8 mouse cellular contexts compared by ENCODE assay signal in the genomic region with DNA sequence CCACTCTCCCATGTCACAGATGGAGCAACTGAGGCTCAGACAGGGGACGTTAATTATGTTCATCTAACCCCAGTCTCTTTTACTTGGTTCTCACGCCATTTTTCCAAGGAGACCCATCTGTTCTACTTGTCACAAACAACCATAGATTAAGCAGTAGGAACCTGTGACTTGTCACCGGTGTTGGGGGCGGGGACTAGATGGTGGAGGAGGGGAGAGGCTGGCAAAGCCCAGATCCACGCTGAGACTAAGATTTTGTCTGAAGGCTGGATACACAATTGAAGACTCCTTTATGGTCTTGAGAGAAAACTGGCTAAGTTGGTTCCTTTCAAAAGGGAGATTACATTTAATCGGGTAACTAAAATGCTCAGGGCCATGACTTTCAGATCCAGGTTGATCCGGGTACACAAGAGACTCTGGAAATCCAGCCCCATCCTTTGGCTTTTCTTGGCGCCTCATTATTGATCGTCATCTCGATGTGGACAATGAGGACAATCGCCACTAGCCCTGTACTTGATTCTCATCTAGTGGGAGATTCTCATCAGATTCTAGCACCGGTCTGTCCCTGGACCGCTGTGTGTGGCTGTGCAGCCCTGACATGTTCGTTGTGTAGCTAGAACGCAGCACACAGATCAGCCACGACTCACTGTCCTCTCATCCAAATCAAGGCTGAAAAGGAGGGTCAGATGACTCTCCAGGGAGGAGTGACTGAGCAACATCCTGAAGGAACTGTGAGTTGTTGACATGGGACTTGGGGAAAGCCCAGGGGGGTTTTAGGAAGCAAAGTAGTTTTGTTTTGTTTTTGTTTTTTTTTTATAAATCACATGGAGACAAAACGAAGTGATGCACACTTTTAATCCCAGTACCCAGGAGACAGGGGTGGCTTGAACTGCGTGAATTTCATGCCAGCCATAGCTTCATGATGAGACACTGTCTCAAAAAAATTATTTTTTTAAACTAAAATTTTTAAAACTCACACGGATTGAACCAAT.
DNase-seq lines count a peak whose midpoint lies in the region; ATAC-seq and TF ChIP-seq lines count a peak whose summit lies in the region.

No protein-coding gene starts in this region.

- CTCF ChIA-PET in Patski (lab: Charles Lee) = interaction anchor here (0.8 to 1.2 kb wide), 4 partner anchors 9 to 26 kb away, joined by 3 to 4 read pairs (median 3); no protein-coding TSS in a partner anchor

- H3K4me2 ChIP-seq in midbrain, embryonic 11.5 days = peak overlapping the region; percentile 61

- peak overlapping the region; percentile 55 for H3K4me3 ChIP-seq in hindbrain, embryonic 10.5 days
- peak overlapping the region; percentile 32 for H3K4me3 ChIP-seq in midbrain, embryonic 11.5 days (ENCODE audit: low read depth, low read length)

- in situ Hi-C loops in Patski (cut with MboI; ENCODE audit: low pct_unique_long_range_greater_than_20kb) = no loop called here

- no peaks in the 10 kb centered on the region for H3K9me3 ChIP-seq in hindbrain, embryonic 10.5 days
- H3K9me3 ChIP-seq in midbrain, embryonic 11.5 days (ENCODE audit: control insufficient read depth, low read length) = no peaks in the 10 kb centered on the region

- H3K4me1 ChIP-seq in hindbrain, embryonic 10.5 days (replicated peaks) = peaks cover 37% of the 10 kb centered on the region
- peaks cover 6% of the 10 kb centered on the region; the same call in 1 of the 2 replicates for H3K4me1 ChIP-seq in midbrain, embryonic 11.5 days (ENCODE audit: control insufficient read depth, insufficient read depth, low read length)

- no peaks in the 10 kb centered on the region for H3K27me3 ChIP-seq in Patski
- H3K27me3 ChIP-seq in hindbrain, embryonic 10.5 days (ENCODE audit: insufficient read depth, poor library complexity, severe bottlenecking) = peaks cover 8% of the 10 kb centered on the region; the same call in 1 of the 2 replicates
- no peaks in the 10 kb centered on the region for H3K27me3 ChIP-seq in midbrain, embryonic 11.5 days (ENCODE audit: control insufficient read depth, insufficient read depth, low read length)

- ATAC-seq in Patski = peak; percentile 45
- no peak for ATAC-seq in midbrain, embryonic 11.5 days (ENCODE audit: low FRiP score)

- peak overlapping the region; percentile 87 for H3K27ac ChIP-seq in hindbrain, embryonic 10.5 days
- H3K27ac ChIP-seq in midbrain, embryonic 11.5 days (ENCODE audit: low read depth, low read length) = no peak overlapping the region

- POLR2A ChIA-PET in Patski (lab: Charles Lee) = interaction anchor here (0.6 kb wide), 1 partner anchor 16 kb away, joined by 3 read pairs; no protein-coding TSS in a partner anchor

- DNase-seq in CD4-positive helper T cell, adult 2 months (ENCODE audit: low read depth, low spot score) = peak; percentile 54
- DNase-seq in Patski (ENCODE audit: low read depth, low spot score) = peak; percentile 63
- no peak for DNase-seq in hindbrain, embryonic 10.5 days (ENCODE audit: low spot score)
- no peak for DNase-seq in midbrain, embryonic 11.5 days (ENCODE audit: low spot score, missing footprints)
- DNase-seq in layer of hippocampus, postnatal 25 days (ENCODE audit: extremely low spot score in 1 of 2, low spot score in 1 of 2) = no peak
- DNase-seq in left cerebral cortex, adult 9 months (ENCODE audit: low spot score in 2 of 2) = no peak
- DNase-seq in kidney, adult 8-10 months = no peak
- DNase-seq in lung, postnatal 10 days = no peak

- H3K9ac ChIP-seq in midbrain, embryonic 11.5 days (ENCODE audit: low read length) = peak overlapping the region; percentile 46; the same call in 1 of the 2 replicates

- H3K36me3 ChIP-seq in hindbrain, embryonic 10.5 days = no peaks in the 10 kb centered on the region
- H3K36me3 ChIP-seq in midbrain, embryonic 11.5 days (ENCODE audit: control insufficient read depth, insufficient read depth, low read length) = no peaks in the 10 kb centered on the region

- WGBS in hindbrain, embryonic 10.5 days = 57% methylated on average over 19 of the region's 19 CpGs
- WGBS in midbrain, embryonic 11.5 days = 61% methylated on average over 19 of the region's 19 CpGs

- no peak for TF ChIP-seq CTCF in Patski (IDR thresholded peaks at IDR 0.05)

Comparison
In these comparisons a context has a peak if more than half of its experiments do, and no peak if none do; other contexts are left out.
1. DNase-seq: peak in CD4-positive helper T cell, adult 2 months (single experiment) and Patski (single experiment); none in hindbrain, embryonic 10.5 days (single experiment), midbrain, embryonic 11.5 days (single experiment), layer of hippocampus, postnatal 25 days (0 of 2), left cerebral cortex, adult 9 months (0 of 2), kidney, adult 8-10 months (0 of 2) and lung, postnatal 10 days (single experiment).